Mouse (Mus musculus) adrenal gland (tissue): ENCODE results near the gene Gm10447.

Experiments used
- microRNA-seq, 2 experiments: library from miRNA; unstranded; fragments of <30 nt; microRNA quantifications; one replicate each; pipeline ENCODE4; 2019

Gm10447 gene

Small RNA genes within 50 kb of the gene (microRNA-seq; reads per million reads assigned to microRNA genes)
- gene Mir6920, result 0 reads per million in 2 experiments
